Mouse (Mus musculus): ENCODE measurements around the gene Idua.
A peak's percentile ranks its signal among the peaks of the same experiment; 100 is the strongest.

Gene Idua

GRCm38 (mm10) chr5:108724006-108724405, 63.9 kb downstream of the Idua start:
- no peak for DNase-seq (ENCODE audit: low read depth)

- peak; percentile 51 for DNase-seq (ENCODE audit: low read depth)
These were observed 66.6 kb downstream of the Idua start for GRCm38 (mm10) chr5:108726557-108727248.

- DNase-seq (ENCODE audit: low read depth), result no peak
These were observed 67.3 kb downstream of the Idua start for GRCm38 (mm10) chr5:108727425-108727824.

All from c-Kit-positive CD71-positive TER-119-negative erythroid progenitor cells, embryonic 14.5 days (primary cell).